In genomic region chr13:73033055-73033454, GRCm38 (mm10) we compare ENCODE assay signal across 8 mouse cellular contexts.
A peak's percentile ranks its signal among the peaks of the same experiment; 100 is the strongest.
DNase-seq lines count a peak whose midpoint lies in the region; ATAC-seq lines count a peak whose summit lies in the region.

No protein-coding gene starts in this region.

- H3K27me3 ChIP-seq in liver, embryonic 12.5 days (replicated peaks), result 0 out of 2 replicates have a peak, but pooled peaks cover 5% of the 10 kb centered on the region
- peaks cover 15% of the 10 kb centered on the region for H3K27me3 ChIP-seq in heart, embryonic 10.5 days (ENCODE audit: insufficient read depth, poor library complexity, severe bottlenecking)

- H3K36me3 ChIP-seq in liver, embryonic 12.5 days, result no peaks in the 10 kb centered on the region
- no peaks in the 10 kb centered on the region for H3K36me3 ChIP-seq in heart, embryonic 10.5 days

- no peak overlapping the region for H3K27ac ChIP-seq in liver, embryonic 12.5 days
- H3K27ac ChIP-seq in heart, embryonic 10.5 days, result no peak overlapping the region

- WGBS in liver, embryonic 12.5 days (ENCODE audit: insufficient replicate concordance), result 18% methylated on average over 3 of the region's 3 CpGs
- WGBS in heart, embryonic 10.5 days, result 33% methylated on average over 3 of the region's 3 CpGs

- no peak overlapping the region for H3K9ac ChIP-seq in liver, embryonic 12.5 days

- H3K4me3 ChIP-seq in liver, embryonic 12.5 days, result no peak overlapping the region
- no peak overlapping the region for H3K4me3 ChIP-seq in heart, embryonic 10.5 days

- H3K9me3 ChIP-seq in liver, embryonic 12.5 days (replicated peaks), result no peaks in the 10 kb centered on the region
- no peaks in the 10 kb centered on the region for H3K9me3 ChIP-seq in heart, embryonic 10.5 days

- intact Hi-C loops in left cerebral cortex, postnatal 14 days (cut with DNase I), result no loop called here

- DNase-seq in liver (peak; percentile 41), WW6 (ENCODE audit: low read depth, low spot score) (peak; percentile 22)
- DNase-seq in cerebellum, adult 8-10 months, result peak; percentile 36
- peak; percentile 75 for DNase-seq in heart, embryonic 10.5 days (ENCODE audit: low spot score)
- DNase-seq in left cerebral cortex, postnatal 14 days (ENCODE audit: low spot score in 2 of 2), result peak; percentile 33 to 57
- peak; percentile 13 for DNase-seq in retina, adult 2 months (ENCODE audit: low read depth, low spot score)
- no peak for DNase-seq in spleen, postnatal 14 days (ENCODE audit: low spot score in 2 of 2)

- no peak overlapping the region for H3K4me2 ChIP-seq in liver, embryonic 12.5 days

- ATAC-seq in liver, embryonic 12.5 days, result no peak

- H3K4me1 ChIP-seq in liver, embryonic 12.5 days, result no peaks in the 10 kb centered on the region
- peaks cover 21% of the 10 kb centered on the region for H3K4me1 ChIP-seq in heart, embryonic 10.5 days

Comparison
In these comparisons a context has a peak if more than half of its experiments do, and no peak if none do; other contexts are left out.
1. DNase-seq: peak in liver (single experiment), WW6 (single experiment), cerebellum, adult 8-10 months (single experiment), heart, embryonic 10.5 days (single experiment), left cerebral cortex, postnatal 14 days (2 of 2) and retina, adult 2 months (single experiment); none in spleen, postnatal 14 days (0 of 2).